Mouse (Mus musculus): ENCODE results near the gene Tubb2b.
"Not testable (repeated sequence)": the region's sequence is repeated elsewhere in the genome, so short reads cannot be mapped to it uniquely, and the experiment has no call there.

The Tubb2b gene

GRCm38 (mm10) chr13:34106999-34107398, 23.3 kb downstream of the Tubb2b start:
- DNase-seq (ENCODE audit: low read depth, low spot score), result peak; percentile 13

GRCm38 (mm10) chr13:34106256-34106655, 24.0 kb downstream of the Tubb2b start:
- Histone ChIP-seq H3K27me3 (ENCODE audit: control insufficient read depth, insufficient read depth, low read length, poor library complexity, severe bottlenecking) (no peaks in the 10 kb centered on the region), H3K36me3 (ENCODE audit: control insufficient read depth, insufficient read depth, low read length, poor library complexity, severe bottlenecking) (no peaks in the 10 kb centered on the region)
- no peak for DNase-seq (ENCODE audit: low read depth, low spot score)

More at GRCm38 (mm10) chr13:34106999-34107398, 23.3 kb downstream of the Tubb2b start:
- H3K27me3 ChIP-seq (ENCODE audit: control insufficient read depth, insufficient read depth, low read length, poor library complexity, severe bottlenecking), result no peaks in the 10 kb centered on the region
- H3K36me3 ChIP-seq (ENCODE audit: control insufficient read depth, insufficient read depth, low read length, poor library complexity, severe bottlenecking), result no peaks in the 10 kb centered on the region

GRCm38 (mm10) chr13:34105364-34105763, 24.9 kb downstream of the Tubb2b start:
- Histone ChIP-seq H3K27me3 (ENCODE audit: control insufficient read depth, insufficient read depth, low read length, poor library complexity, severe bottlenecking) (no peaks in the 10 kb centered on the region), H3K36me3 (ENCODE audit: control insufficient read depth, insufficient read depth, low read length, poor library complexity, severe bottlenecking) (no peaks in the 10 kb centered on the region)
- no peak for DNase-seq (ENCODE audit: low read depth, low spot score)

- Histone ChIP-seq H3K27me3 (ENCODE audit: control insufficient read depth, insufficient read depth, low read length, poor library complexity, severe bottlenecking) (no peaks in the 10 kb centered on the region), H3K36me3 (ENCODE audit: control insufficient read depth, insufficient read depth, low read length, poor library complexity, severe bottlenecking) (no peaks in the 10 kb centered on the region)
- no peak for DNase-seq (ENCODE audit: low read depth, low spot score)
Observed at GRCm38 (mm10) chr13:34101908-34102307, 28.4 kb downstream of the Tubb2b start.

GRCm38 (mm10) chr13:34101247-34101646, 29.0 kb downstream of the Tubb2b start:
- no peaks in the 10 kb centered on the region for H3K36me3 ChIP-seq (ENCODE audit: control insufficient read depth, insufficient read depth, low read length, poor library complexity, severe bottlenecking)
- no peak for DNase-seq (ENCODE audit: low read depth, low spot score)
- no peaks in the 10 kb centered on the region for H3K27me3 ChIP-seq (ENCODE audit: control insufficient read depth, insufficient read depth, low read length, poor library complexity, severe bottlenecking)

- DNase-seq (ENCODE audit: low read depth, low spot score), result no peak
- Histone ChIP-seq H3K27me3 (ENCODE audit: control insufficient read depth, insufficient read depth, low read length, poor library complexity, severe bottlenecking) (no peaks in the 10 kb centered on the region), H3K36me3 (ENCODE audit: control insufficient read depth, insufficient read depth, low read length, poor library complexity, severe bottlenecking) (no peaks in the 10 kb centered on the region)
Observed at GRCm38 (mm10) chr13:34100733-34101132, 29.5 kb downstream of the Tubb2b start.

GRCm38 (mm10) chr13:34097086-34097485, 33.2 kb downstream of the Tubb2b start:
- no peak for DNase-seq (ENCODE audit: low read depth, low spot score)
- H3K27me3 ChIP-seq (ENCODE audit: control insufficient read depth, insufficient read depth, low read length, poor library complexity, severe bottlenecking), result no peaks in the 10 kb centered on the region
- H3K36me3 ChIP-seq (ENCODE audit: control insufficient read depth, insufficient read depth, low read length, poor library complexity, severe bottlenecking), result no peaks in the 10 kb centered on the region

- no peaks in the 10 kb centered on the region for H3K27me3 ChIP-seq (ENCODE audit: control insufficient read depth, insufficient read depth, low read length, poor library complexity, severe bottlenecking)
- DNase-seq (ENCODE audit: low read depth, low spot score), result no peak
- H3K36me3 ChIP-seq (ENCODE audit: control insufficient read depth, insufficient read depth, low read length, poor library complexity, severe bottlenecking), result no peaks in the 10 kb centered on the region
Observed at GRCm38 (mm10) chr13:34096455-34096854, 33.8 kb downstream of the Tubb2b start.

GRCm38 (mm10) chr13:34095542-34096435, 34.5 kb downstream of the Tubb2b start:
- no peaks in the 10 kb centered on the region for H3K36me3 ChIP-seq (ENCODE audit: control insufficient read depth, insufficient read depth, low read length, poor library complexity, severe bottlenecking)
- H3K27me3 ChIP-seq (ENCODE audit: control insufficient read depth, insufficient read depth, low read length, poor library complexity, severe bottlenecking), result no peaks in the 10 kb centered on the region
- no peak for DNase-seq (ENCODE audit: low read depth, low spot score)

- H3K36me3 ChIP-seq (ENCODE audit: control insufficient read depth, insufficient read depth, low read length, poor library complexity, severe bottlenecking), result no peaks in the 10 kb centered on the region
- DNase-seq (ENCODE audit: low read depth, low spot score), result no peak
- H3K27me3 ChIP-seq (ENCODE audit: control insufficient read depth, insufficient read depth, low read length, poor library complexity, severe bottlenecking), result no peaks in the 10 kb centered on the region
Observed at GRCm38 (mm10) chr13:34089358-34089757, 40.9 kb downstream of the Tubb2b start.

GRCm38 (mm10) chr13:34088871-34089288, 41.4 kb downstream of the Tubb2b start:
- H3K36me3 ChIP-seq (ENCODE audit: control insufficient read depth, insufficient read depth, low read length, poor library complexity, severe bottlenecking), result no peaks in the 10 kb centered on the region
- DNase-seq (ENCODE audit: low read depth, low spot score), result no peak
- no peaks in the 10 kb centered on the region for H3K27me3 ChIP-seq (ENCODE audit: control insufficient read depth, insufficient read depth, low read length, poor library complexity, severe bottlenecking)

- not testable (repeated sequence) for H3K36me3 ChIP-seq (ENCODE audit: control insufficient read depth, insufficient read depth, low read length, poor library complexity, severe bottlenecking); DNase-seq (ENCODE audit: low read depth, low spot score); H3K27me3 ChIP-seq (ENCODE audit: control insufficient read depth, insufficient read depth, low read length, poor library complexity, severe bottlenecking)
Observed at GRCm38 (mm10) chr13:34088201-34088649, 42.0 kb downstream of the Tubb2b start.

GRCm38 (mm10) chr13:34087052-34087812, 43.0 kb downstream of the Tubb2b start:
- H3K36me3 ChIP-seq (ENCODE audit: control insufficient read depth, insufficient read depth, low read length, poor library complexity, severe bottlenecking), result no peaks in the 10 kb centered on the region
- DNase-seq (ENCODE audit: low read depth, low spot score), result no peak
- no peaks in the 10 kb centered on the region for H3K27me3 ChIP-seq (ENCODE audit: control insufficient read depth, insufficient read depth, low read length, poor library complexity, severe bottlenecking)

- DNase-seq (ENCODE audit: low read depth, low spot score), result no peak
- H3K27me3 ChIP-seq (ENCODE audit: control insufficient read depth, insufficient read depth, low read length, poor library complexity, severe bottlenecking), result no peaks in the 10 kb centered on the region
Observed at GRCm38 (mm10) chr13:34084026-34084750, 46.1 kb downstream of the Tubb2b start.

More at GRCm38 (mm10) chr13:34084026-34084750, 46.1 kb downstream of the Tubb2b start:
- no peaks in the 10 kb centered on the region for H3K36me3 ChIP-seq (ENCODE audit: control insufficient read depth, insufficient read depth, low read length, poor library complexity, severe bottlenecking)

Measured in splenic B cell, adult 2 months (primary cell).